Comparison of ENCODE assay signal across 10 mouse cellular contexts in genomic region chr13:110019774-110020173, GRCm38 (mm10).
DNase-seq lines count a peak whose midpoint lies in the region; ATAC-seq and TF ChIP-seq lines count a peak whose summit lies in the region.
"Had no signal": no experiment of that assay in that cellular context is flagged by ENCODE, and none has a peak within 500 bp of the region (broad histone marks: within the 10 kb centered on the region; RNA-seq: fewer than 3 reads in every experiment).

No protein-coding gene starts in this region.

- ATAC-seq in intestine, embryonic 14.5 days (replicated peaks; ENCODE audit: low FRiP score, low TSS enrichment, low read depth), result peak; percentile 16; the same call in 1 of the 2 replicates
- ATAC-seq in intestine, postnatal 0 days, result no peak
- peak; percentile 33 for ATAC-seq in hindbrain, embryonic 12.5 days (ENCODE audit: low FRiP score)
- ATAC-seq in midbrain, embryonic 12.5 days (ENCODE audit: low FRiP score, low read depth), result peak; percentile 36
- ATAC-seq in inflammation-experienced regulatory T-cells, adult 6 months, result no peak
- ATAC-seq in monocyte, adult 5-6 weeks (replicated peaks; ENCODE audit: insufficient number of reproducible peaks, low FRiP score, low TSS enrichment, poor library complexity, severe bottlenecking), result no peak

- H3K4me3 ChIP-seq in intestine, embryonic 14.5 days (ENCODE audit: low read depth, low read length), result no peak overlapping the region
- H3K4me3 ChIP-seq in intestine, postnatal 0 days (ENCODE audit: low read depth, low read length), result no peak overlapping the region
- H3K4me3 ChIP-seq in embryonic facial prominence, embryonic 10.5 days, result peak overlapping the region; percentile 54
- peak overlapping the region; percentile 31; the same call in 1 of the 2 replicates for H3K4me3 ChIP-seq in hindbrain, embryonic 12.5 days
- peak overlapping the region; percentile 34 for H3K4me3 ChIP-seq in midbrain, embryonic 12.5 days
- H3K4me3 ChIP-seq: liver, embryonic 15.5 days had no signal

- 0 out of 2 replicates have a peak, but pooled peaks cover 8% of the 10 kb centered on the region for H3K4me1 ChIP-seq in intestine, embryonic 14.5 days (replicated peaks; ENCODE audit: control insufficient read depth, insufficient read depth, low read length)
- H3K4me1 ChIP-seq in intestine, postnatal 0 days (replicated peaks; ENCODE audit: control insufficient read depth, insufficient read depth, low read length), result peaks cover 9% of the 10 kb centered on the region
- H3K4me1 ChIP-seq in embryonic facial prominence, embryonic 10.5 days, result peaks cover 21% of the 10 kb centered on the region
- H3K4me1 ChIP-seq in hindbrain, embryonic 12.5 days, result peaks cover 15% of the 10 kb centered on the region; the same call in 1 of the 2 replicates
- peaks cover 22% of the 10 kb centered on the region for H3K4me1 ChIP-seq in midbrain, embryonic 12.5 days

- no peak overlapping the region for H3K9ac ChIP-seq in intestine, embryonic 14.5 days (ENCODE audit: low read length)
- no peak overlapping the region for H3K9ac ChIP-seq in intestine, postnatal 0 days (ENCODE audit: low read depth, low read length)
- peak overlapping the region; percentile 57; the same call in 1 of the 2 replicates for H3K9ac ChIP-seq in hindbrain, embryonic 12.5 days
- peak overlapping the region; percentile 48; the same call in 1 of the 2 replicates for H3K9ac ChIP-seq in midbrain, embryonic 12.5 days (replicated peaks)
- H3K9ac ChIP-seq: liver, embryonic 15.5 days had no signal

- peak overlapping the region; percentile 60 for H3K4me2 ChIP-seq in intestine, embryonic 14.5 days (ENCODE audit: low read length)
- no peak overlapping the region for H3K4me2 ChIP-seq in intestine, postnatal 0 days (replicated peaks; ENCODE audit: low read depth)
- H3K4me2 ChIP-seq in hindbrain, embryonic 12.5 days (replicated peaks), result peak overlapping the region; percentile 79
- peak overlapping the region; percentile 72 for H3K4me2 ChIP-seq in midbrain, embryonic 12.5 days (replicated peaks)

- no peak for TF ChIP-seq CTCF in intestine, postnatal 0 days (IDR thresholded peaks at IDR 0.05; ENCODE audit: low read depth)

- H3K9me3 ChIP-seq in intestine, embryonic 14.5 days (ENCODE audit: control insufficient read depth, low read length), result no peaks in the 10 kb centered on the region
- H3K9me3 ChIP-seq in intestine, postnatal 0 days (ENCODE audit: control insufficient read depth), result no peaks in the 10 kb centered on the region
- no peaks in the 10 kb centered on the region for H3K9me3 ChIP-seq in embryonic facial prominence, embryonic 10.5 days
- no peaks in the 10 kb centered on the region for H3K9me3 ChIP-seq in hindbrain, embryonic 12.5 days (replicated peaks)
- no peaks in the 10 kb centered on the region for H3K9me3 ChIP-seq in midbrain, embryonic 12.5 days
- H3K9me3 ChIP-seq: liver, embryonic 15.5 days had no signal

- no peaks in the 10 kb centered on the region for H3K36me3 ChIP-seq in intestine, embryonic 14.5 days (ENCODE audit: control insufficient read depth, insufficient read depth, low read length)
- H3K36me3 ChIP-seq in intestine, postnatal 0 days (ENCODE audit: control insufficient read depth, insufficient read depth), result no peaks in the 10 kb centered on the region
- no peaks in the 10 kb centered on the region for H3K36me3 ChIP-seq in embryonic facial prominence, embryonic 10.5 days (replicated peaks)
- no peaks in the 10 kb centered on the region for H3K36me3 ChIP-seq in hindbrain, embryonic 12.5 days
- no peaks in the 10 kb centered on the region for H3K36me3 ChIP-seq in midbrain, embryonic 12.5 days
- H3K36me3 ChIP-seq: G1E; liver, embryonic 15.5 days had no signal

- H3K27ac ChIP-seq in intestine, embryonic 14.5 days (ENCODE audit: low read depth), result no peak overlapping the region
- H3K27ac ChIP-seq in intestine, postnatal 0 days (ENCODE audit: low read depth, low read length), result no peak overlapping the region
- H3K27ac ChIP-seq in embryonic facial prominence, embryonic 10.5 days (replicated peaks), result 0 out of 2 replicates have a peak overlapping the region, but pooled peaks have one; percentile 32
- 0 out of 2 replicates have a peak overlapping the region, but pooled peaks have one; percentile 75 for H3K27ac ChIP-seq in hindbrain, embryonic 12.5 days
- peak overlapping the region; percentile 35; the same call in 1 of the 2 replicates for H3K27ac ChIP-seq in midbrain, embryonic 12.5 days (replicated peaks)
- H3K27ac ChIP-seq: liver, embryonic 15.5 days had no signal

- H3K27me3 ChIP-seq in intestine, embryonic 14.5 days (replicated peaks; ENCODE audit: control insufficient read depth, insufficient read depth, low read length), result no peaks in the 10 kb centered on the region
- 0 out of 2 replicates have a peak, but pooled peaks cover 12% of the 10 kb centered on the region for H3K27me3 ChIP-seq in intestine, postnatal 0 days (replicated peaks; ENCODE audit: control insufficient read depth, insufficient read depth, low read length)
- peaks cover 55% of the 10 kb centered on the region for H3K27me3 ChIP-seq in embryonic facial prominence, embryonic 10.5 days (replicated peaks; ENCODE audit: low read depth, poor library complexity, severe bottlenecking)
- H3K27me3 ChIP-seq in hindbrain, embryonic 12.5 days, result no peaks in the 10 kb centered on the region; the same call in 1 of the 2 replicates
- 0 out of 2 replicates have a peak, but pooled peaks cover 3% of the 10 kb centered on the region for H3K27me3 ChIP-seq in midbrain, embryonic 12.5 days

- DNase-seq in intestine, embryonic 14.5 days (ENCODE audit: low spot score), result no peak
- no peak for DNase-seq in embryonic facial prominence, embryonic 10.5 days (ENCODE audit: low spot score)
- DNase-seq in adrenal gland, postnatal 25 days, result no peak

- WGBS in intestine, embryonic 14.5 days, result 48% methylated on average over 9 of the region's 9 CpGs
- WGBS in intestine, postnatal 0 days, result 56% methylated on average over 9 of the region's 9 CpGs
- WGBS in embryonic facial prominence, embryonic 10.5 days, result 18% methylated on average over 9 of the region's 9 CpGs
- 26% methylated on average over 9 of the region's 9 CpGs for WGBS in hindbrain, embryonic 12.5 days
- WGBS in midbrain, embryonic 12.5 days, result 21% methylated on average over 9 of the region's 9 CpGs

Comparison
In these comparisons a context has a peak if more than half of its experiments do, and no peak if none do; other contexts are left out.
1. ATAC-seq: peak in intestine, embryonic 14.5 days (single experiment), hindbrain, embryonic 12.5 days (single experiment) and midbrain, embryonic 12.5 days (single experiment); none in intestine, postnatal 0 days (single experiment), inflammation-experienced regulatory T-cells, adult 6 months (single experiment) and monocyte, adult 5-6 weeks (single experiment).
2. H3K27ac ChIP-seq: peak in embryonic facial prominence, embryonic 10.5 days (single experiment), hindbrain, embryonic 12.5 days (single experiment) and midbrain, embryonic 12.5 days (single experiment); none in intestine, embryonic 14.5 days (single experiment) and intestine, postnatal 0 days (single experiment).
3. H3K4me3 ChIP-seq: peak in embryonic facial prominence, embryonic 10.5 days (single experiment), hindbrain, embryonic 12.5 days (single experiment) and midbrain, embryonic 12.5 days (single experiment); none in intestine, embryonic 14.5 days (single experiment) and intestine, postnatal 0 days (single experiment).
4. H3K9ac ChIP-seq: peak in hindbrain, embryonic 12.5 days (single experiment) and midbrain, embryonic 12.5 days (single experiment); none in intestine, embryonic 14.5 days (single experiment) and intestine, postnatal 0 days (single experiment).